Mouse (Mus musculus) erythroid progenitor cell, adult 5-6 weeks (primary cell): ENCODE data around the gene Cfap99. TPM values are rescaled to one million over a fixed set of nuclear protein-coding genes. Genes with fewer than 3 reads are reported as not detected.

Experiments used
- ATAC-seq: replicated peaks from 2 replicates; pipeline ENCODE4 v1.8.0; 2016; ENCODE audit warnings: moderate number of reproducible peaks, mild to moderate bottlenecking, moderate TSS enrichment, inconsistent platforms; ENCODE audit not compliant: poor library complexity, low FRiP score, severe bottlenecking
- total RNA-seq, 2 experiments: library from RNA; stranded (forward) in 1 of 2; stranded (reverse) in 1 of 2; fragments of 150-400 nt in 1 of 2; fragments of 186-747, 209-891 nt in 1 of 2; gene quantifications; 2 replicates each; pipeline versions ENCODE4 v1.2.3 to v1.2.4; 2015 to 2017; ENCODE audit warnings: low replicate concordance in 2 of 2

Cfap99 gene
- total RNA-seq, 2 experiments from 2014 or later = not detected

DNA sequence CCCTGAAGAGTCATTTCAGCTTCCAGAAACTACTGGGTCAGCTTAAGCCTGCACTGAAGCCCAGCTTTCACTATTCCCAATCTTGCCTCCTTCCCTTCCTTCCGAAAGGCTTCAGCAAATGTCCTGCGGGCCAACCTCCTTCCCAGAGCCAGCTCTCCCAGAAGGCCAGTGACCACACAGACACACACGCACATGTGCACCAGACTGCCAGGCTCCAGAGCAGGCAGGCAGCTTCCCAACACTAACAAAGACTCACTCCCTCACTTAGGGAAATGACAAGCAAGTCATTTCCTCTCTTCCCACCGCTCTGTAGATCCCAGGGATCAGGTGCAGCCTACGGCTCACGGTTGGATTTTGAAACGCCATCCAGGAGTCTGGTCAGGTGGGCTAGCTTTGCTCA, 12.2 kb upstream of the Cfap99 start:
- ATAC-seq = no peak

- ATAC-seq = no peak
Measured at GRCm38 (mm10) chr5:34276746-34277145, 11.7 kb upstream of the Cfap99 start.

- ATAC-seq = no peak
Measured at GRCm38 (mm10) chr5:34278058-34278457, 10.3 kb upstream of the Cfap99 start.

GRCm38 (mm10) chr5:34279214-34279613, 9.2 kb upstream of the Cfap99 start:
- no peak for ATAC-seq

- ATAC-seq = no peak
Measured at GRCm38 (mm10) chr5:34280976-34281375, 7.4 kb upstream of the Cfap99 start.

DNA sequence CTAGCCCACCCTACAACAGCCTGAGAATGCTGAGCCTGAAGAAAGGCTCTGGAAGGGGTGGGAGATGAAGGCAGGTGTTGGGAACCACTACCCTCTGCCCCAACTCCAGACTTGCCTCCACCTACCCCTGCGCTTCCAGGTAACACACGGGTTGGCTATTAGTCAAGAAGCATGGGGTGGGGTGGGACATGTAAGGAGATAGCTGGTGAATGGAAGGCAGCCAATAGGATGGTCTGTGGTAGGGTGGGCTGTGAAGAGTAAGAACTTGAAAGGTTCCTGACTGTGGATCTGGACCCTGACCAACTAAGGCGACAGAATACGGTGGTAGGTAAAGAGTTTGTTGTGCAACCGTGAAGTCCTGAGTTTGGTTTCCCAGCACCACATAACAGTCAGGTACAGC, 5.0 kb upstream of the Cfap99 start:
- no peak for ATAC-seq

GRCm38 (mm10) chr5:34284156-34284750, 4.1 kb upstream of the Cfap99 start:
- ATAC-seq = no peak

DNA sequence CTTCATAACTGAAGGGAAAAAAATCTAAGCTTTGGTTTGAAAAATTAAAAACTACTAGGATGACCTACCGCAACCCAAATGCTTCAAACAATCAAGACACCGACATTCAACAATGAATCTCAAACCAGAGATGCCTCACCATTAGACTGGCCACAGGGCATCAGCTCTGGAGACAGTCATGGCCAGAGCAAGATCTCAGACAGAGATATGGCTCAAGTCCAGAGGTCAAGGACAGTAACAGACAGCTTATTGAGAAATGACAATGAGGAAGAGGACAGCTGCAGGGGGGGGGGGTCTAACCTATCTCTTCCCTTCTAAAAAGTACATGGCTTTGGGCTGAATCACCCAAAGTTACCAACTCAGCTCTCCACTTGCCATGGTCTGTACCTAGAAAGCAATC, 3.1 kb upstream of the Cfap99 start:
- no peak for ATAC-seq

- no peak for ATAC-seq
Measured at GRCm38 (mm10) chr5:34286516-34286915, 1.9 kb upstream of the Cfap99 start.

DNA sequence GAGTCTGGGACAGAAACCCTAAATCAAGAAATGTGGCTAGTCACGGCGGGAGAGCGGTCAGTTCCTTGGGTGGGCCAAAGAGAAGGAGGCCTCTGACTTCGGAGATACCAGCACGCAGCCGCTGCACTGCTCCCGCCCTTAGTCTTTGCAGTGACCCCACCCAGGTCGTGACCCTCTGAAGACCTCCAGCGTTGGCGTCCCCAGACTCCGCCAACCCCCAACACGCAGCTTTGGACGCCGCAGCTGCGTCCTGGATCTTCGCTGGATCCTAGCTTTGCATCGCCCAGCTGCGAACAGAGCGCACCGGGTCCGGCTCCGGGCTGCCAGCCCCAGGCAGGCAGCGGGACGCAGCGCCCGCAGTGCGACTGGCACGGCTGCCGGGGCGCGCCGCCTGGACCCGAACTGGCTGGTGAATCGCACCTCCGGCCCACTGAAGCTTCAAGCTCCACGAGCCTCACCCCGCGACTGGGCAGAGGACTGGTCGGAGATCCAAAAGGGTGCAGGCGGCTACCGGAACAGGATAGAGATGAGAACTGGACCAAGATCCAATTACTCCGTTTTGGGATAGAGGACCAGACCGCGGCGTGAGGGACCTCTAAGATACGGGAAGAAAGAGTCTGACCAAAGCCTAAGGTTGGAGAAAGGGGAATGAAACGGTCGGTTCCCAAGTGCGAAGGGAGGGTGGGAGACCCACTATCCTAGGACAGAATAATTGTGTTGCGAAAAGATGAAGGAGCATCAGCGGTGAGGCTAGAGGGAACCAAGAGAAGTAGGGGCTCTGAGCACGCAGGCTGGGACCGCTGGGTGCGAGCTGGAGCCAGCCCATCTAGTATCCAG, 1.2 kb upstream of the Cfap99 start:
- ATAC-seq = no peak

DNA sequence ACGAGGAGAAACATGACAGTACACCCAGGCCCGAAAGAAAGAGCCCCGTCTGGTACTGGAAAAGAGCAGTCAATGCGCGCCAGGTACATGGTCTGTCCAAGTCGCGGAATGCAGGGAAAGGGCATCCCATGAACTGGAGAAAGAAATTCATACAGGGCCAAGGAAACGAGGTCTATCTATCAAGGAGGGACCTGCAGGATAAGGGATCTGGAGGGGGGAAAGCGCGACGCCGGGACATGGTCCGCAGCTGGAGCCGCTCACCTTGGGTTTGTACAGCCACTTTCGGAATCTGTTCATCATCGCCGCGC, 608 bp upstream of the Cfap99 start:
- ATAC-seq = no peak

- ATAC-seq = no peak
Measured at GRCm38 (mm10) chr5:34289286-34289685, 886 bp downstream of the Cfap99 start.

DNA sequence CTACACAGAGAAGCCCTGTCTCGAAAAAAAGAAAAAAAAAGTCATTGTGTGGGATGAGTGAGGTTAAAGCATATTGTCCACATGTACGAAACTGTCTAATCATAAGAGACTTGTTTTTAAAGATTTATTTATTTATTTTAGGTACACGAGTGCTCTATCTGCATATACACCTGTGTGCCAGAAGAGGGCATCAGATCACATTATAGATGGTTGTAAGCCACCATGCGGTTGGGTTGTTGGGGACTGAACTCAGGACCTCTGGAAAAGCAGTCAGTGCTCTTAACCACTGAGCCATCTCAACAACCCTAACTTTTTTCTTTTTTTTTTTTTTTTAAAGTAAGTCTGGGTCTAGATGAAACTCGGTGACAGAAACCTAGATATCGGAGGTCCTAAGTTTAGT, 5.0 kb downstream of the Cfap99 start:
- ATAC-seq = no peak

DNA sequence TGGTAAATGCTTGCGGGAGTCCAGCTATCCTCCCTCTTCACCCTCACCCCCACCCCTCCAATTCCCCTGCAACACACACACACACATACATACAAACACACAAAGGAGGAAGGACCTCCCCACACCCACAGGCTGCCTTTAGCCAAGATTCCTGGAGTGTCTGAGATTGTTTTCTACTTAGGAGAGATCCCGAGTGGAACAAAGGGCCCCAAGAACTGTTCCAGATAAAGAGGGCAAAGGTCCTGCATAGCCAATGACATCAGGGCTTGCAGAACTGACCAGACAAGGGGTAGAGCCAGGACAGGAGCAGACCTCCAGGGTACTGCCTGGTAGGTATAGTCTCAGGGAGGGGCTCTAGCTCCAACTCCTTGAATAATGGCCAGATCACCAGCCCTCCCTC, 6.3 kb downstream of the Cfap99 start:
- ATAC-seq = no peak

- ATAC-seq = no peak
Measured at GRCm38 (mm10) chr5:34295141-34295540, 6.7 kb downstream of the Cfap99 start.

DNA sequence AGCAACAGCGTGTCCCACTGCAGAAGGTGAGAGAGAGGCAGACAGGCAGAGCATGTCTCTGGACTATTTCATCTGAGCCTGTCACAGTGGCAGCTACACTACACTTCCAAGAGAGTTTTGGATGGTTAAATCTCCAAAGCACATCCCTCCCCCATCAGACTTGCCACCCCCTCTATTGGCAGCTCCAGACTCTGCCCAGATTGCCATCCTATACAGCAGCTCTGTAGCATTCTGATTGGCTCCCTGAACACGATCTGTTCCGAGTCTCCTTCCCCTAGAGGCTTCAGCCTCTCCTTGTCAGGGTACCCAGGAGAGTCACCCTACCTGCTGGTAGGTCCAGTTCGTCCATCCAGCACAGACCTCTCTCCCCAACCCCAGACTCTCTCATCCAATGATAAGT, 9.7 kb downstream of the Cfap99 start:
- no peak for ATAC-seq

DNA sequence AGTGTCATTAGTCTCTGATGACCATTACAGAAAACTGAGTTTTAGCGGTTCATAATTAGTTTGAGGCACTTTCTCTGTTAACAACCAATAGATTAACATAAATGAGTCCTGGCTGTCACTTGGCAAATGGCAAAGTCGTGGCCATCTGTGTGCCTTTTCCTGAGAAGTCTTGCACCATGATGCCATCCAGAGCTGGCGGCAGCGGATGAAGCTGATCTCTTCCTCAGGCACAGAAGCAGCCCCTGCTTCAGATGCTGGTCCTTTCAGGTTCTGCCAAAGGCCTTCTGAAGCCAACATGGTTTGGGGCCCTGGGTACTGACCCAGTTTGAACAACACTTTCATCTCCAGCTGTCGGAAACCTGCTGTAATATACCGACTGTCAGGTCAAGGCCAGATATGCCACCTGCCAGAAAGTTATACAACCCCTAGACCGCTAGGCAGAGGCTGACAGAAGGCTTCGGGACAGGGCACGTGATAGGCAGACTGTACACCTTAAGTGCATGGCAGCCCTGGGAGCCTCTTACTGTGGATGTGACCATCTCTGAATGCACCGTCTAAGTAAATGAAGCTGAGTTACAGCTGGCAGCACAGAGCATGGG, 10.6 kb downstream of the Cfap99 start:
- ATAC-seq = no peak

DNA sequence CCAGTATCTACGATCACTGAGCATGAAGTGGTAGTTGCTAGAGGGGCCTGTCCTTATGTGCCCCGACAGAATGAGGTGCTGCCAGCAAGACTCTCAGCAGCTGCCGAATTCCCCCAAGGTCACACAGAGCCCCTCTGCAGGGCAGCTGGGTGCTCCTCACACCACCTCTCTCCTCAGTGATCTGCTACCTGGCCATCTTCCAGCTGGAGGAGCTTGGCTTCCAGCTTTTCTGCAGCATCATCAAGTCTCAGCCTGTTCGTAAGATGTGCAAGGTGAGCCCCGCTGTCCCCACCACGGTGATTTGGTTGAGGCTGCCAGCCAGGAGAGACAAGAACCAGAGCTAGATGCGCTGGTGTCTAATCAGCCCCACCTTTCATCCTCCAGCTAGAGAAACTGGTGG, 14.0 kb downstream of the Cfap99 start:
- ATAC-seq = no peak

DNA sequence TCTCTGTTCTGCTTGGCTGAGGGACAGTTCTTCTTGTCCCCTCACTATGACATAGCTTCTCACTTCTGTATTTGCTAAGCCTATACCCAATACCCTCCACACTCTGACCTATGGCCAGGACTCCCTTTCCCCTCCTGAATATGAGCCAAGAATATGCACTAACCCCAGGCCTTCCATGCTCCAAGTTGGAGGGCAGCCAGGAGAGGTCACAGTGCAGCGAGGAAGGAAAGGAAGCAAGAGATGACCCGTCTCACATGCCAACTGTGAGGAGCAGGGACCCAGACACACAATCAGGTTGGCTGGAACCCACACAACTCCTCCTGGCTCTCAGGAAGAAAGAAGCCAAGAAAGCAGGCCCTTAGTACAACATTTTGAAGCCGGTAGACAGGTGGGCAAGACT, 20.6 kb downstream of the Cfap99 start:
- ATAC-seq = no peak

GRCm38 (mm10) chr5:34319491-34320034, 31.2 kb downstream of the Cfap99 start:
- no peak for ATAC-seq

- ATAC-seq = no peak
Measured at GRCm38 (mm10) chr5:34321236-34321635, 32.8 kb downstream of the Cfap99 start.
